Mouse (Mus musculus): Measurements from ENCODE around the gene Tmem183a.
A peak's percentile ranks its signal among the peaks of the same experiment; 100 is the strongest.

Gene Tmem183a

DNA sequence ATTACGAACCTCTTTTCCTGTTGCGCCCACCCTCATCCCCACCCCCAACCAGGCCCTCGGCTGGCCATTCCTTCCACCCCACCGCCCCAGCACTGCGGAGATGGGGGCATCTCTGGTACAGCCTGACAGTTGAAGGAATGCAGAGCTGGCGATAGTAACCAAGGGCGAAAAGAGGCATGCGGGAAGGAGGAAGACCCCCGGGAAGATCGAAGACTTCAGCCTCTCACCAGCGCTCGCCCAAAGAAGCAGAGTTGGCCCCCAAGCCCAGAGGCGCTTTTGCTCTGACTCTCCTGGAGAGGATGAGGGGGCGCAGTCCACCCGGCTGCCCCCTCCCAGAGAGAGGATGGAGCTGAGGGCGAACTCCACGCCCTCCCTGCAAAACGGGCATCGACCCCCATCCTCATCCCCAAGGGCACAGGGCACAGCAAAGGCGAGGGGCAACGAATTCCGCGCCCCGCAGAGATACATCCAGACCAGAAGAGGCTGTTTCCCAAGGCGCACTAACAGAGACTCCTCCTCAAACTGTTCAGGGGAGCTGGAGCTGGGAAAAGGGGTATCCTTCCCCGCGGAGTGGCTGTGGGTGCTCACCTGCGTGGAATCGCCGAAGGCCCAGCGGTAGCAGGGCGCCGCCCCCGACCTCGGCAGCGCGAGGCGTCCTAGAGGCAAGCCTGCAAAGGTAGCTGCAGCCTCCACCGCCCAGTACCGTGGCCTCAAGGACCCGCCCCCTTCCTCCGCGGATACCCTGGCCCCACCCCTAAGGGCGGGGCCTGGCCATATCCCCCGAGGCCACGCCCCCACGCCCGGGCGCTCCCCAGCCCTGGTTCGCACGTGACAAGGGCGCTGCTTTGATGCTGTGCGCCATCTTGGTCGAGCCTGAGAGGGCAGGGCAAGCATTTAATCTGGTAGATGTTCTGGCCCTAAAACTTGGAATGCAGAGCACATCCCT, 17.5 kb downstream of the Tmem183a start:
- peak; percentile 67 to 69 for DNase-seq (ENCODE audit: low spot score in 2 of 2)

DNA sequence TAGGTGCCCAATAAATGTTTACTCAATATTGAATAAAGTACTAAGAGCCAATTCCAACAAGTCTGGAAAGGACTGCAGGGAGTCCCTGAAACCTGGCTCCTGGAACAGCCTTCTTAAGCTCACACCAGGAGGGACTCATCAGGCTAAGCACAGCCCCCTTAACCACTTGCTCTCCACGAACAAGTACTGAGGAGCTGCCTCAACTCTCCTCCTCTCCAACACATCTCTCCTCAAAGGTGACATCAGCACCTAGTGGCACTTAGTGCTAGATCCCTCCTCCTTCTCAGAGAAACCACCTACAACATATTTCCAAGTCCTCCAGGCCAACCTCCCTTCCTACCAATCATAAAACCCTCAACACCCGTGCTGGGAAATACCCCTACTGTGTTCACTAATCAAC, 18.2 kb downstream of the Tmem183a start:
- no peak for DNase-seq (ENCODE audit: low spot score in 2 of 2)

DNA sequence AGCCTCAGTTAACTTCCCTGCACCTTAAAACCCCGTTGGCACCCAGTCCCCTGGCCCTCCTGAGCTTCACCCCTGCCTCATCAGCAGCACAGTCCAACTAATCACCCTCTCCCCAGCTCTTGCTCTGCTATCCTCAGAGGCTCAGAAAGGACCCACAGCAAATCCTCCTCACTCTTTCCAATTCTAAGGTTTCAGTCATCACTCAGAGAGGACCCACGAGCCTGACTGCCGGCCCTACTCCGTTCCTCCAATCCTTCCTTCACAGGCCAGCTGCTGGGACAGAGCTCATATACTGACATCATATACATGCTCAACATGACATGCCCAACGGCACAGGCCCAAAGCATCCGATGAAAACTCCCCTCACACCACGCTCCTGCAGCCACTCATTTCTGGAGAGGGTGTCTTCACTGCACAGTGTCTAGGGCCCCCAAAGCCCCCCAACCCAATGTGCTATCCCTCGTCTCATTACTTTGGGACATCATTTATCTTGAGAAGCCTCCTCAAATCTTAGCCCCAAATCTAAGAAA, 18.9 kb downstream of the Tmem183a start:
- no peak for DNase-seq (ENCODE audit: low spot score in 2 of 2)

DNA sequence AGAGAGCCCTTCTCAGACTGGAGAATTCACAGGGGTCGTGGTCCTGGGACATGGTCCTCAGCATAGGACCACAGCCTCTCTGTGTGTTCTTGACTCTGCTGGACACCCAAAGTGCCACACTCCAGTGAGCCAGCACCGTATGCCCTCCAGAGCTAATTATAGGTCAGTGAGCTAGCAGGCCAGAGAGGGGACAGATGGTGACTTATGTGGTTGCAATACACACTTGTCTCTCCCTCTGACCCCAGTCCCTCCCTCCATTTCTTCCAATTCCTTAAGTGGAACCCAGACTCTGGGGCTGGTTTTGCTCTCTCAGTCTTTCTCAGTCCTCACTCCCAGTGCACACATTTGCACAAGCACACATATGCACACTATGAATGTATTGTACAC, 19.5 kb downstream of the Tmem183a start:
- no peak for DNase-seq (ENCODE audit: low spot score in 2 of 2)

DNA sequence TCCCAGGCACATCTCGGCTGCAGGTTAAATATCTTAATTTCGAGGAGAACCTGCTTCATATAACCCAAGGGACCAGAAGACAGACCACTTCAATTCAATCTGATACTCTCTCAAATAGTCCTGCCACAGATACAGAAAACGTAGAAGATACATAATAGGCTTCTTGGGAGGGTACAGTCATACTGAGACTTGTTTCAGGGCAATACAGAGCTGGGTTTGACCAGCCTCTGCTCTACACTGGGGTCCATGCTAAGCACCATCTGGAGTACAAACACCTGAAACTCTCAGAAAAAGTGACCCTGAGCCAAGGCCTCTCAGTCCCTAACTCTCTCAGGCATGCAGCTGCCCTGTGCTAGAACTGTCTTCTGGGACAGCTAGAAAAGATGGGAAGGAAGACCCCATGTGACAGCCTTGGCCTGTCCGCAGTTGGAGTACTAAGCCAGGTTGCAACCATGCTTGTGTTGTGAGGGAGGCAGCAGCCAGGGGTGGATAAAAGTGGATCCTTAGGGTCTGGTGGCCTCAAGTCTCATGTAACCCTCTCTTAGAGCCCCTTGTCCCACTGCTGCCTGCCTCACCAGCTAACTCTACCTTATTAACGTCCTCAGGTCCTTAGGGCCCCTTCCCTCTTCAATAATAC, 20.0 kb downstream of the Tmem183a start:
- no peak for DNase-seq (ENCODE audit: low spot score in 2 of 2)

DNA sequence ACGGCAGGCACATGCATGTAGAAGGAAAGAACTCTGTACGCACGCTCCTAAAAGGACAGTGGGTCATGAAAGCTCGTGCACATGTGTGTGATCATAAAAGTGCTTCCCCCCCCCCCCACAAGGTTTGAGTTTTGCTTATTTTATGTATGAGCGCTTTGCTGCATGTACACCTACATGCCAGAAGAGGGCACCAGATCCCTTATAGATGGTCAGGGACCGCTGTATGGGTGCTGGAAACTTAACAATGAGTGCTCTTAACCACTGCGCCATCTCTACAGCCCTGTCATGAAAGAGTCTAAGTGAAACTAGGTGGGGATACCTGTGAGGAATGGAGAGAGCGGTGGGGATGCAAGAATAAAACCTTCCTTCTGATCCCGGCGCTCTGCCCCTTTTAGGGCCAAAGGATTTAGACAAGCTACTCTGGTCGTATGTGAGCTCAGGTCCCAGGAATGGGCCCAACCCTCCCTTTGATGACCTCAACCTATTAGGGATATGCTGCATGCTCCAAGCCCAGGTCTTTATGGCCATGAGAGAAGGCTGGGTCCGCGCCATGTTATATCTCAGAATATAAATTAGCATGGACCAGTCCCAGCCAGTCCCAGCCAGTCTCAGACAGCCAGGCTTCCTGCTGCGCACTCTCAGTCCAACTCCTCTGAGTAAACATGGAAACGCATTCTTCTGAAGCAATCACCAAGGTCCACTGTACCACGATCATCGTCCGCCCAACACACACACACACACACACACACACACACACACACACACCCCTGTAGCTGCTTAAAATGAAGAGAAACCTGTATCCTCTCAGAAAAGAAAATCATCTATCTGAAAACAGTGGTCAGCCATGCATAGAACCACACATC, 21.8 kb downstream of the Tmem183a start:
- no peak for DNase-seq (ENCODE audit: low spot score in 2 of 2)

DNA sequence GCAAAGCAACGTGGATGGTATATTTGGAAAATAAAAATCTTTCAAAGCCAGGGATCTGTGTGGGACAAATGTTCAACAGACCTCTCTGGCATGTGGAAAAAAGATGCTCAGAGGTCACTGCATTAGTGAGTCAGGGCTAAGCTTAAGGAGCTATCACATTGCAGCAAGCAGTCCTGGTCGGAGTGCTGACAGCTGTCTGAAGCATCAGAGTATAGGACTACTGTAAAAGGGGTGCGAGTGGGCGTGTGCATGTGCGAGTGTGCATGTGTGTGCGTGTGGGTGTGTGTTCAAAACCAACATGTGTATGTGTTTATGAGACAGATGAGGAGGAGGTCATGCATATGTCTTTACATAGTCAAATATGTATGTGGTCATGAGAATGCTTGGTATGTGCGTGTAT, 22.6 kb downstream of the Tmem183a start:
- DNase-seq (ENCODE audit: low spot score in 2 of 2), result no peak

DNA sequence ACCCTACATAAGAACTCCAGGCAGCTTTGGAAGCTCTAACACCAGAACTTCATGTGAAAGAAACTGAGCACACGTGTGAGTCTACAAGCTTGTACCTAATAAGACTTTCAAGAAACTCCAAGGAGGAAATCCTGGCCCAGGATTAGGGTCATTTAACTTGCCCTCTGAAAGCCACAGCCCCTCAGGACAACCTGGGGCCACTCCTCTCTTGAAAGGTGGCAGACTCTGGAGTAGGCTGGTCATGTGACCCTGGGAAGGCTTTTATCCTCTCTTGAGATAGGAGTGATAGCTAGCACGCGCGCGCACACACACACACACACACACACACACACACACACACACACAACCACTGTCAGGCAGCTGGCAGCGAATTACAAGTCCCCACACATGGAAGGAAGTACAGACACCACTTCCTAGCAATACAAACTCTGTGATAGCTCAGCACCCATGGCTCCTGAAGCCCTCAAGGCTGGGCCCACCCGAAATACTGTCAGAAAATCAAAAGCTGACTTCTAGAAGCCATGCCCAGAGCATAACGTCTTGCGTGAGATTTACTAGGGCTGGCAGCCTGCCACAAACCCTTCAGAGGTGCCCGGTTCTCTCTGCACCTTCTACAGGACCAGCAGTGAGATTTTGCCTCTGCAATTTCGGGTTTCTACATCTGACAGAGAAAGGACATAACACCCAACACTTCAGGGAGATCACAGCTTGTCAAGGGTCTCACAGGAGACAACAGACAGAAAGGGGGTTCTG, 24.6 kb downstream of the Tmem183a start:
- DNase-seq (ENCODE audit: low spot score in 2 of 2), result no peak

DNA sequence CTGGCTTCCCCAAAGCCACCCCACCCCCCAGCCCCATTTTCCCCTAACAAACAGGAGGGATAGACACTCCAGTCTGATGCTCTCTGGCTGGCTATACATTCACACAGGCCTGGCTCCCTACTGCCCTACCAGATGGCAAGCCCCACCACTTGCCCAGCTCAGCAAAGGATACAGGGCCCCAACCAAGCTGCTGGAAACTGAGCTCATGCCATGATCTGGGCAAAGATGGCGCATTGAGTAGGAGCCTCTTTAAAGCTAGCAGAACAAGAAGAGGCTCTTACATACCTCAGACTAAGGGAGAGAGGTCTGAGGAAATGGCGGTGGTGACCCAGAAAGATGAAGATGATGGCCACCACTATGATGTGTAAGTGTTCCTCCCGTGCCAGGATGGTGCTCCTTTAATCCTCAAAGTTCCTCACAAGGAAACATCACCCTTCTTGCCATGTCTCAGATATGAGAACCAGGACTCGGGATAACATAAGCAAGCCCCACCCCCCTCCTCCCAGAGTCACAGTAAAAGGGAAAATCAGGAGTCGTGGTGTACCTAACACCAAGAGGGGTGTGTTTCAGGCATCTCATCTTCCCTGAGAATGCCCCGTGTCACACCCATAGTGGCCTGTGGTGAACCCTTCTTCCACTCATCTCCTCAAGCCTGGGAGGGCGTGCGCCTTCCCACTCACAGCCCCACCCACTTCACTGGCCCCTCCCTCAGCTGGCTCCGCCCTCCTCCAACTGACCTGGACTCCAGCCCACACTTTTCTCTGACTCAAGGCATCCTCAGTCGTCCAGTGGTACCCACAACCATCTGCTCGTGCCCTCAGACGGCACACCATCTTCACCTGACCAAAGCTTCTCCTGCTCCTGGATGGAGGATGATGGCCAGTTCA, 25.6 kb downstream of the Tmem183a start:
- DNase-seq (ENCODE audit: low spot score in 2 of 2), result no peak

DNA sequence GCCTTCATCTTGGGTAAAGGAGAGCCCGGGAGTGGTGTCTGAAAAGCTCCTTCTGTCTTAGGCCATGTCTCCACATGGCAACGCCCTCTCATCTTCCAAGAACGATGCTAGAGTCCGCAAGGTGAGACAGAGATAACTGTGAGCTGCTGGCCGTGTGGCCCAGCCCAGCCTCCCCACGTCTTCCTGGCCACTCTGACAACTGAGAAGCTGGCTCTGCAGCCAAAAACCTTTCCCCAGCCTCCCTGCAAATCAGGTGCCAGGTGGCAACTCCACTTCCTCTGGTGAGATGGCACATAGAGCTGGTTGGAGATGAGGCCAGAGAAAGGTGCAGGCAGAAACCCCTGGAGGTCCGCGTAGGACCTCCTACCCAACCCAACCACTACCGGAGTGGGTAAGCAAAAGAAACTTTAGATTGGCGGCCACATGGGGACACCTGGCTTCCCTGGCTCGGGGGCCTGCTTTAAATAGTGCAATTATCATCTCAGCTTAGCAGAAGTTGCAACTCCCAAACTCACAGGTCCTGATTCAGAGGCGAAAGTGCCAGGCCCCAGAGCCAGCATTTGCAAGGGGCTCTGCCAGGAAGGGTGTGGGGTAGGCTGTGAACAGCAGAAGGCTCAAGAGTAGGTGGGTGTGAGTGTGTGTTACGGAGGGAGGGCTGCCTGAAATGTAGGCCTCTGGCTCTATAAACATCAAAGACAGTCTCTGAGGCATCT, 26.4 kb downstream of the Tmem183a start:
- no peak for DNase-seq (ENCODE audit: low spot score in 2 of 2)

DNA sequence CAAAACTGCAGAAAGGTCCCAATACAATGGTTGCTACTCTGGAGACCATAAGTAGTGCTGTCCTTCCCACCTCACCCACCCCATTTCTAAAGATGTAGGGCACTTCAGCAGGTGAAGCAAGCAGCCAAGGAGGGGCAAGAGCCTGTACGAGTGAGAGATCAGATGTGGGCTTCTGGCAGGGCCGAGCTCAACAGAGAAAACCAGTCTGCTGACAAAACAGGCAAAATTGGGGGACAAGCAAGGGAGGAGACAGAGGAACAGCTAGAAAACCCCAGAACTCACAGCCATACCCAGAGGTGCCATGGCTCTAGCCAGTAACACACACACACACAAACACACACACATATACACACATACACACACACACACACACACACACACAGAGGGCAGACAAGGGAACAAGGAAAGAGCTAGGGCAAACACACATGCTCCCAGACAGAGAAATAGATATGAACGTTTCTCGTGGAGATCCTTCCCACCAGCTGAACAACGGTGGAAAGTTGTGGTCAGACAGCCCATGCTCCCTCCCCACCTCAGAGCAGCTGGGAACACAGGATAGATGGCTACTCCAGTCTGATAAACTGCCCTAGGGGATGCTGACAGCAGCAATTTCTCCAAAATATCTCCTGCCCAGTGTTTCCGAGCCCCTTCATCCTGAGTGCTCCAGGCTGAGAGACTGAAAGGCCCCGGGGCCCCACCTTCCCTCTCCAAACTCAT, 27.5 kb downstream of the Tmem183a start:
- no peak for DNase-seq (ENCODE audit: low spot score in 2 of 2)

DNA sequence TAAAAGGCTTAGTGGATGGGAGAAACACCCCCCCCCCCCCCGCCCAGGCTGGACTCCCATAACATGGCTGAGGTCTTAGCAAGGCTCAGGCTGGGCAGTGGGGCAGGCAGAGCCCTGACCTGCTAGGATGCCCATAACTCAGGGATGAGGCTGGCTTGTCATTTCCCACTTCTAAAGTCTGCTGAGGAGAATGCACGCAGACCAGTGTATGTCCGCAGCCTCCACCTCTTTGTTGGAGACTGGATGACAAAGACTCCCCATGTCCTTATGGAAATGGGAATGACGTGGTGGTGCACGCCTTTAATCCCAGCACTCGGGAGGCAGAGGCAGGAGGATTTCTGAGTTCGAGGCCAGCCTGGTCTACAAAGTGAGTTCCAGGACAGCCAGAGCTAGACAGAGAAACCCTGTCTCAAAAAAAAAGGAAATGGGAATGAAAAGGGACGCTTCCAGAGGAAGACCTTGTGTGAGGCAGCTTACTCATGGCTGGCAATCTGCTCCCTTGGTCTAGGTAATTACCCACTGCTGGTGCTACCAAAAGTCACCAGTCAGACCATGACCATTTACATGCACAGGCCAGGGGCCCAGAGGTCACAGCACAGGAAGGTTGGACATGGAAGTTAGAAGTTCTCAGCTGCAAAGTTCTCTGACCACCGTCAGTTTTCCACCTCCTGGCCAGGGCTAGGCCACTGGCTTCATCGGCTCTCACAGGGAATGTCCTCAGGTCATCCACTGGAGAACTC, 28.2 kb downstream of the Tmem183a start:
- DNase-seq (ENCODE audit: low spot score in 2 of 2), result no peak

DNA sequence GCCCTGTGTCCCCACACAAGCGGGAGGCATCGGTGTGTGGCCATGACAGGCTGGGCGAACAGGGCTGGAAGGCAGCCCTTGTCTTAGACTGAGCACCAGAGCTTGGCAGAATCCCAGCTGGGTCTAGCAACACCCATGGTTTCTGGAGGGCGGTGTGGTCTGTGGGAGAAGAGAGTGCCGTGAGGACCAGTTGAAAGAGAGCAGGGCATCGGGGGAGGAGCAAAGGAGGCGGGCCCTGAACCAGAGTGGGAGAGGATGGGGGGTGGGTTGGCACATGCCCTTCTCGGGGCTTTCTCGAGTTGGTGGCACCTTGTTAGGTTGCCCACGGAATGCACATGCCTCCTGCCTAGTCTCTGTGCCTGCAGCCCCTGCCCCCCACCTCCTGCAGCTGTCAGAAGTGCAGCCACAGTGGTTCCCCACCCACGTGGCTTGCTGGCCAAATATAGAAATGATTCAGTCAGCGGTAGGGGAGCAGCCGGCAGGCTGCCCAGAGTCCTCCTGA, 29.0 kb downstream of the Tmem183a start, which contains the start of gene Ppfia4:
Gene Ppfia4 (minus strand): TSS at position 159 of the 502 bp plus-strand sequence.
- peak; percentile 25 to 28 for DNase-seq (ENCODE audit: low spot score in 2 of 2)

DNA sequence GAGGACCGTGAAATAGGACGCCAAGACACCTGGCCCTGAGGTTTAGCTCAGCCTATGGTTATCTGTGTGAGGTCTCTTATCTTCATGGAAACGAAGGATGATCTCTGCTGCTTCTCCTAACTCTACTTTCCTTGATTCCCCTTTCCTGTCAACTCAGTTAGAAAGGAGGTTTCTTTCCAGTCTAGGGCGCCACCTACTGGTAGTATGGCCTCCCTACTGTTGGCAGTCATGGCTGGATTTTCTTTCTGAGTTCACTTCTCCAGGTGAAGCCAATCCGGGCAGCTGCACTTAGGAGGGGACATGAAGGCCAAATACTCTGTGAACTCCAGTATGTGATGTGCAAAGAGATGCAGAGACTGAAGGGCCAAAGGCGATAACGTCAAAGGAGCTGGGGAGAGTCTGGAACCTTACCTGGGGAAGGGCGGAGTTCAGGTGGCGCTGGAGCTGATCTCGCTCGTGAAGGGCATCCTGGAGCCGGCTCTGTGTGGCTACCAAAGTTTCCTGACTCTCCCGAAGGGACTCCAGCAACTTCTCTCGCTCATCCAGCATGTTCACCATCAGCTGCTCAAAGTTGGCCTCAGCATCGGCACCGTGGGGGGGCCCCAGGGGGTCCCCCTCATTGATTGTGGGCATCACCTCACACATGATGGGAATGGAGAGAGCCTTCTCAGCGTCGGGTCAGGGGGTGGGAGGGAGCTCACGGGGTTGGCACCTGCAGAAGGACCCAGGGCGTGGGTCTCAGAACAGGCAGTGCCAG, 29.7 kb downstream of the Tmem183a start:
- DNase-seq (ENCODE audit: low spot score in 2 of 2), result peak; percentile 26 to 55

DNA sequence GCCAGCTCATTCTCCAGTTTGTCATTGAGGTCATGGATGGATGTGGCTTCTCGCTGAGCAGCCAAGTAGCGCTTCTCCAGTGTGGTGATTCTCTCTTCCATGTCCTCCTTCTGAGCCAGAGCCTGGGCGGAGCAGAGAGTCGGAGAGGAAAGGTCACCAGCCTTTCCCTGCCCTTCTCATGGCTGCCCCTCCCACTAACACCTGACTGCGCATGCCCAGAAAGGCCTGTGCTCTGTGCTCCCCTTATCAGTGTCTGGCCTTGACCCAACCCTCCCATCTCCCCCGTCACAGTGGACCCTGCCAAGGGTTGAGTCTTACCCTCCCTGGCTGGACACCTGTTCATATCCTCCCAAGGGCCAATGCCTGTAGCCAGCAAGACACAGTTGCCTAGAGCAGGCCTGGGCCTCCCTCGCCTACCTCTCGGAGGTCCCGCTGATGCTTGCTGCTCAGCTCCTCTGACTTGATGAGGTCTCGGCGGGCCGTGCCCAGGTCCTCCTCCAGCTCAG, 34.9 kb downstream of the Tmem183a start:
- no peak for DNase-seq (ENCODE audit: low spot score in 2 of 2)

DNA sequence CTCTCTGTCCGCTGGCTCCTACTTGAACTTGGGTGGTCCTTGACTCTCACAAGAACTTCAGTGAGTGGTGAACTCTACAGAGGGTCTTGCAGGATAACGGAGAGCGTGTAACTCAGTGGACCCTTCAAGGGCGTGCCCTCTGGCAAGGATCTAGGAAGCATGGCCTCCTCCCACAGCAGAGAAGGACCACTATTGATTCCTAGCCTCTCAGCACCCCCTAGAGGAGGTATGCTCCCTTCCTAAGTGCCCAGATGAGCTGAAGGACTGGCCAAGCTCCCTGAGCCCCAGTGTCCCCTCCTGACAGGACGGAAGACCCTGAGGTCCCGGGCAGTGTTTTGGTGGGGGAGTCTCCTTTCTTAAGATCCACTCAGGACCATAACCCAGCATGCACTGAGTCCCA, 39.2 kb downstream of the Tmem183a start:
- no peak for DNase-seq (ENCODE audit: low spot score in 2 of 2)
